Mouse (Mus musculus) inflammation-experienced regulatory T-cells, adult 6 months (primary cell): ENCODE measurements around the gene Fxyd4. TPM values are rescaled to one million over a fixed set of nuclear protein-coding genes. Genes with fewer than 3 reads are reported as not detected.

Experiments used
- ATAC-seq: one replicate; pipeline ENCODE4 v1.8.0; 2017
- polyA plus RNA-seq, 3 experiments: library from polyadenylated mRNA; unstranded; fragments of 100-300 nt; shearing (Covaris generic); gene quantifications; one replicate each; pipeline ENCODE4 v1.2.1; 2017

The Fxyd4 gene
- polyA plus RNA-seq, 3 experiments from 2014 or later, result 6.1 to 16.1 (median 10.9) TPM

- peak; percentile 36 for ATAC-seq
Measured at GRCm38 (mm10) chr6:117917576-117917975, 19.9 kb downstream of the Fxyd4 start.

DNA sequence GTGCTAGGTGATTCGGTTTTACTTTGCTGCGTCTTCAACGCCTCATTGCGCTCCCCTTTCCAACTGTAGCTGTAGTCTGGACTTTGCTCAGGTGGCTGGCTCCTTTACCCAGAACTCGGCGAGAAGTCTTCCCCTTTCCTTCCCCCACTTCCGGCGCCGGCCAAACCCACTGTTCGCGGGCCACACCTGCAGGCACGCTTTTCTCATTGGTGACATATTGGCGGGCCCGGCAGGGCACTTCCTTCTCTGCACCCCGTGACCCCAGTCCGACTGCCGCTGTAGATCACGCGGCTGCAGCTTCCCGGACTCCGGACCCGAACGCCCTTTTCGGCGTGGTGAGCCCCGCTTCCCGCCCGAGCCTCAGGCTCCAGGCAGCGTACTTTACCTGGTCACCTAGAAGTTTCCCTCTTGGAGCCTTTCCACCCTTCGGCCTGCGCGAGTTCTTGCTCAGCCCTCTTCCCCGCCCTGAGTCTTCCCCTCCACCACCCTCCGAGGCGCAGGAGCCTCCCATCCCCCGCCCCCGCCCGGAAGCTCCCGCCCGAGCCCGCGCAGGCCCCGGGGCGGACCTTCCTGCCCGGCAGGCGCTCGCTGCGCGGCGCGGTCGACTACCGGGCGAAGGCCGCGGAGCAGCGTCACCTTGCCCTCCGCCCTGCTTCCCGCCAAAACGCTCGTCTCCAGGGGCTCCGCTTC, 20.6 kb downstream of the Fxyd4 start:
- ATAC-seq, result peak; percentile 81

- no peak for ATAC-seq
Measured at GRCm38 (mm10) chr6:117916205-117916736, 21.2 kb downstream of the Fxyd4 start.

- ATAC-seq, result no peak
Measured at GRCm38 (mm10) chr6:117914541-117914940, 23.0 kb downstream of the Fxyd4 start.

GRCm38 (mm10) chr6:117910120-117910661, 27.3 kb downstream of the Fxyd4 start:
- no peak for ATAC-seq

- ATAC-seq, result no peak
Measured at GRCm38 (mm10) chr6:117908424-117908900, 29.0 kb downstream of the Fxyd4 start.

DNA sequence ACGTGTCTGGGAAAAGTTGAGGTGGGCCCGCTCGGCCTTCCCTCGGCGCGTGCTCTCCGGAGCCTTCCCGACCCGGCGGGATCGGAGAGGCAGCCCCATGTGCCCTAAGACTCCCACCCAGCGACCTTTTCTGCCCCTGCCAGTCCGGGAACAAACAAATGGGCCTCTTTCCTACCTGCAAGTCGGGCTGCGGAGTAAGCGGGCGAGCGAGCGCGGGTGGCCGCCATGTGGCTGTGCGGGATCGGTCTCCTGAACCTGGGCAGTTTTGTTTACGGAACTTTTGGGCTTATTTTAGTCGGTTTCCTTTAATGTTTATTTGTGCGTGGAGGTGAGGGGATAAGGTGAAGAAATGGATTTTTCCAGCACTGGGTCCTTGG, 29.5 kb downstream of the Fxyd4 start:
- no peak for ATAC-seq

DNA sequence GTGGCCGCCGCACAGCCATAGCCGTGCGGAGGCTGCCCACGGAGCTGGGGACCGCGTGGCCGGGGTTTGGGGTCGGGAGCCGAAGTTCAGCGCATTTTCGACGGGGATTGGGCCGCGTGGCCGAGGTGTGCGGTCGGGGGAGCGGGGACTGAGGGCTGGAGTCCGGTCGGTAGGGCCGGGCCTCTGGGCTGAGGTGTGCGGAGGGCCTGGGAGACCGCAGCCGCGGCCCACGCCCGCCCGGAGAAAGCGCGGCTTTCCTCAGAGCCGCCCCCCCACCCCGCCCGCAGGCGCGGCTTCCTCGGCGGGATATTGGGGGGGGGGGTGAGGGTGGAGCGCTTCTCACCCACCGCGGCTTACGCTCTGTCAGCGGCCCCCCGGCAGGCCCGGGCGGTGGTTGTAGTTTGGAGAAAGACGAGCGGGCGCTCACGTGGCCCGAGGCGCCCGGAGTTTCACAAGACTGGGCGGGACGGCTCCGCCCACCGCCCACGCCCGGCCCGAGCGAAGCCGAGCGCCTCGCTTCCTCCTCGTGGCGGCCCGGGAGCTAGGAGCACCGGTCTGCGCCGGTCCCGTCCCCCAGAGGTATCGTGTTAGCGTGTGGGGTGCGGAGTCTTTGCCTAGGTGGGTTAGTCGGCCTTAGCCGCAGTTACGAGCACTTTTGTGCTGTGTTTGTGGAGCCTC, 30.1 kb downstream of the Fxyd4 start:
- peak; percentile 61 for ATAC-seq

GRCm38 (mm10) chr6:117906590-117907271, 30.8 kb downstream of the Fxyd4 start:
- ATAC-seq, result peak; percentile 81

GRCm38 (mm10) chr6:117906015-117906531, 31.4 kb downstream of the Fxyd4 start:
- ATAC-seq, result no peak

GRCm38 (mm10) chr6:117905260-117905930, 32.1 kb downstream of the Fxyd4 start:
- no peak for ATAC-seq

GRCm38 (mm10) chr6:117903836-117904235, 33.7 kb downstream of the Fxyd4 start:
- ATAC-seq, result no peak

DNA sequence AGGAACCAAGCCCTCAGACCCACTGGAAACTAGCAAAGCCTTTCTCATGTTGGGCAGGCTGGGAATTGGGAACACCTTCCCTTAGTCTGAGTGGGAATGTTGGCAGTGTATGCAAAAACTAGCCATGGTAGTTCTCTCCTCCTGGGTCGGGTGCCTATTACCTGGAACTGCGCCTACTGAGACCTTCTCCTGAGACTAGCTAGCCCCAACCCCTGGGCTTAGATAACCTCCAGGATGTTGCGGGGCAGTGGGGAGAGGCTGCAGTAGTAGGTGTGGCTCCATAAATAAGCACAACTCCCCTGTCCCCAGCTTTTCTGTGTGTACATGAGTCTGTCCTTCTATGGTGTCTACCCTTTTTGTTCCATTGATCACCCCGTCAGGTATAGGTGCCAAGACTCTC, 34.9 kb downstream of the Fxyd4 start:
- ATAC-seq, result no peak

DNA sequence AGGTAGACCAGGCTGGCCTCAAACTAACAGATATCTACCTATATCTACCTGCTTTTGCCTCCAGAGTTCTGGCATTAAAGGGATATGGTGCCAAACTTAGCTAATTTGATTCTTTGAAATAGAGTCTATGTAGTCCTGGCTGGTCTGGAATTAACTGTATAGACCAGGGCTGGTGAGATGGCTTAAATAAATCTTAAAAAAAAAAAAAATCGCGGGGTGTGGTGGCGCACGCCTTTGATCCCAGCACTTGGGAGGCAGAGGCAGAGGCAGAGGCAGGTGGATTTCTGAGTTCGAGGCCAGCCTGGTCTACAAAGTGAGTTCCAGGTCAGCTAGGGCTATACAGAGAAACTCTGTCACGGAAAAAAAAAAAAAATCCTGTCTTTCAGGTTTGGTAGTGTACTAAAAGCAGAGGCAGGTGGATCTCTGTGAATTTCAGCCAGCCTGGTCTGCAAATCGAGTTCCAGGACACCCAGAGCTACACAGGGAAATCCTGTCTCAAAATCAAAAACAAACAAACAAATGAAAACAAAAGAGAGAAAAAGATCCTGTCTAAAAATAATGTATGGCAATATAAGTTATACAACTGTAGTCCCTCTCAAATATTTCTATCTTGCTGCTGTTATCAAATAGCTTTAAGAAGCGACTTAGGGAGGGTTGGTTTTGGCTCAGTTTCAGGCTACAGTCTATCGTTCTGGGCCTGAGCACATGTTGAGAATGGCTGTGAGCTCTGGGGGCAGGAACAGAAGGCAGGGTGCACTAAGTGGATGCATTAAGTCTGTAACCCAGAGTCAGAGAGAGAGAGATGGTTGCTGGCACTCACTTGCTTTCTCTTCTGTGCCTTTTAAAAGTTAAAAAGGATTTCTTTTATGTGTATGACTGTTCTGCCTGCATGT, 35.7 kb downstream of the Fxyd4 start:
- no peak for ATAC-seq

DNA sequence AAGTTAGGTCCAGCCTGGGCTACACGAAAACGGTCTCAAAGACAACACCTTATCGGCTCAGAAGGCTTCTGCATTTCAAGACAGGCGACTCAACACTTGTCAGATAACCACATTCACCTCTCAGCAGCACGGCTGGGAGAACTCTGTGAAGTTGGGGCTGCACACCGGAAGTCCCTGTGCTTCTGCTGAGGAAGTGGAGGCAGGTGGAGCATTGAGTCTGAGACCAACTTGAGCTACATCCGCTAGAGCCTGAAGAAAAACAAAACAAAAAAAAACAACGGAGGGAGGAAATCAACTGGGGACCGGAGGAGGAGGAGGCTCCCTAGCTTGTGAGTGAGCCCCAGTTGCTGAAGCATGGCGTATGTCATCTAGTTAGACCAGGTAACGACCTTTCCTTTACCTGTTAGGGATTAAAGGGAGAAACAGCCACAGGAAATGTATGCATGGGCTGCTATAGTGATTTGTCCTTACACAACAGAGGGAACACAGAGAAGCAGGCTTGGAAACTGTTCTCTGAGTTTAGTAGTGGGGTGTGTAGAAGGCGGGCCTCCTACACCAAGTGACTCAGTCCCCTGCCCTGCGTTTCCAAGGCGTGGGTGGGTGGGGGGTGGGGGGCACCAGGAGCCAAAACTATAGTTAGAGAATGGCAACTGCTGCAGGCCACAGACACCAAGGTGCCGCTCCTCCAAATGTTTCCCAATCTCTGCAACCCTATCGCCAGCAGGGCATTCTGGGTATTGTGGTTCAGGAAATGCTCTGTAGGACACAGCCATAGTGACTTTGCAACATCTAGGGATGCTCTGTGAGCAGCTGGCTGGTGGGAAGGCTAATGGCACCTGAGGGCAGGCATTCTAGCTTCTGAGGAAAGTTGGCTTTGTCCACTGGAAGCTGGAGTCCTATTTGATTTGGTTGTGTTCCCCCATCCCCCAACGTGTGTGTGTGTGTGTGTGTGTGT, 37.1 kb downstream of the Fxyd4 start, which contains the start of gene Hnrnpf:
TSS of gene Hnrnpf (plus strand) at position 199 of the 955 bp plus-strand sequence.
- ATAC-seq, result peak; percentile 96

DNA sequence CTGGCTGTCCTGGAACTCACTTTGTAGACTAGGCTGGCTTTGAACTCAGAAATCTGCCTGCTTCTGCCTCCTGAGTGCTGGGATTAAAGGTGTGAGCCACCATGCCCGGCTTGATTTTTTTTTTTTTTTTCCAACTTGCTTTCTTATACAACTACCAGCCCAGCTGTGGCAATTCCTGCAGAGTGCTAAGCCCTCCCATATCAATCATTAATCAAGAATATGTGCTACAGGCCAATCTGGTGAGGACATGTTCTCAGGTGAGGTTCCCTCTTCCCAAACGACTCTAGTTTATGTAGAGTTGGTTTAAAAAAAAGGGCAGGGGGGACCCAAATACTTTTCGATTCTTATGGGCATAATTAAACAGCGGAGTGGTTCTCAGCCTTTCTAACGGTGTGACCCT, 39.7 kb downstream of the Fxyd4 start:
- ATAC-seq, result no peak

GRCm38 (mm10) chr6:117893435-117893834, 44.1 kb downstream of the Fxyd4 start:
- ATAC-seq, result no peak

GRCm38 (mm10) chr6:117892386-117892785, 45.1 kb downstream of the Fxyd4 start:
- no peak for ATAC-seq

DNA sequence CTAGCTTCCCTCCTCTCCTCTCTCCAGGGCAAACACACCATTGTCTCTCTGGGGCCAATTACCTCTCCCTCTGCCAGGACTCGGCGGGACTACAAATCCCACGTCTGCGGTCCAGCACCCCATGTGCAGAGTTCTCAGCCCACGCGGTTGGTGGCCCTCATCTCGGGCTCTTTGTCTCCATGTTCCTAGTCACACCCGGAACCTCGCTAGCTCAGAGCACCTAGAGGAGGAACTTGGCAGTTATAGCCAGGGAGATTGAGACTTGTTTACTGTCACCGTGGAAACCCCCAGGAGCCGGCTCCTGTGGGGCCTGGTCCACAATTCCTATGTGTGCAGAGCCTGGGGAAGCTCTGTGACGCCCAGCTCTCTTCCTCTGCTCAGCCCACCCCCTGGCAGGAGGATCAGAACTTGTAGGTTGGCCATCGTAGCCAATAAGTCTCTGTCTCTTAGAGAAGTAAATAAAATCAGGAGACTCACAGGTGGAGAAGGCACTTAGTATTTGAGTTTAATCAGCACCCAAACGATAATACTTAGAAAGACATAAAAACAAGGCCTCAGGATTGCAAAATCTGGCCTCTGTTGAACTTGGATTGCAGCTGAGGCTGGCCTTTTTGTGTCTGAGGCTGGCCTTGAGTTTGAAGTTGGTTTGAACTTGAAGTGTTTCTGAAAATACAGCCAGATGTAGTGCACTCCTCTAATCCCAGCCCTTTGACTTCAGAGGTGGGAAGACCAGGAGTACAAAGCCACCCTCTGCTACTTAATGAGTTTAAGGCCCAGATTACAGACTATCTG, 45.9 kb downstream of the Fxyd4 start:
- ATAC-seq, result peak; percentile 49
